Mouse (Mus musculus): ENCODE measurements around the gene Trappc12. TPM values are rescaled to one million over a fixed set of nuclear protein-coding genes. Genes with fewer than 3 reads are reported as not detected.
A peak's percentile ranks its signal among the peaks of the same experiment; 100 is the strongest.

The Trappc12 gene
- 37.8 and 42.9 TPM in 2 replicates for polyA plus RNA-seq (2015; fragmentation: Nextera tagmentation; extraction: Ambion mirVana)

GRCm38 (mm10) chr12:28750021-28750633, at the start of gene Trappc12:
TSS of gene Trappc12 (minus strand) at chr12:28750472.
- Histone ChIP-seq H3K4me1 (peaks cover 34% of the 10 kb centered on the region), H3K27me3 (no peaks in the 10 kb centered on the region), H3K36me3 (ENCODE audit: poor library complexity, severe bottlenecking) (peaks cover 24% of the 10 kb centered on the region), H3K4me2 (peak within 1 kb of the TSS; percentile 98), H3K4me3 (peak within 1 kb of the TSS; percentile 89), H3K9me3 (replicated peaks) (no peaks in the 10 kb centered on the region), H3K9ac (peak within 1 kb of the TSS; percentile 84), H3K27ac (peak within 1 kb of the TSS; percentile 37; the same call in 1 of the 2 replicates)
- peak; percentile 93 for ATAC-seq
- WGBS: under 1% methylated on average over 41 of the region's 41 CpGs

- ATAC-seq: peak; percentile 76
- H3K9ac ChIP-seq: peak overlapping the region; percentile 10; the same call in 1 of the 2 replicates
- WGBS: 14% methylated on average over 11 of the region's 11 CpGs
- H3K4me2 ChIP-seq: no peak overlapping the region
- H3K27me3 ChIP-seq: no peaks in the 10 kb centered on the region
- H3K9me3 ChIP-seq (replicated peaks): peaks cover 9% of the 10 kb centered on the region
- H3K4me3 ChIP-seq: no peak overlapping the region
- H3K27ac ChIP-seq: peak overlapping the region; percentile 65
- no peaks in the 10 kb centered on the region for H3K36me3 ChIP-seq (ENCODE audit: poor library complexity, severe bottlenecking)
- peaks cover 59% of the 10 kb centered on the region for H3K4me1 ChIP-seq
These were observed 49.6 kb upstream of the Trappc12 start for GRCm38 (mm10) chr12:28799798-28800411.

GRCm38 (mm10) chr12:28796881-28797420, 46.7 kb upstream of the Trappc12 start:
- Histone ChIP-seq H3K36me3 (ENCODE audit: poor library complexity, severe bottlenecking) (no peaks in the 10 kb centered on the region), H3K9ac (no peak overlapping the region), H3K27me3 (no peaks in the 10 kb centered on the region), H3K9me3 (replicated peaks) (peaks cover 9% of the 10 kb centered on the region), H3K4me1 (peaks cover 42% of the 10 kb centered on the region), H3K4me2 (no peak overlapping the region), H3K4me3 (no peak overlapping the region), H3K27ac (peak overlapping the region; percentile 40; the same call in 1 of the 2 replicates)
- ATAC-seq: no peak

GRCm38 (mm10) chr12:28795041-28795440, 44.8 kb upstream of the Trappc12 start:
- H3K4me3 ChIP-seq: no peak overlapping the region
- WGBS: 86% methylated on average over 3 of the region's 3 CpGs
- H3K9me3 ChIP-seq (replicated peaks): peaks cover 9% of the 10 kb centered on the region
- H3K4me2 ChIP-seq: no peak overlapping the region
- H3K9ac ChIP-seq: no peak overlapping the region
- no peaks in the 10 kb centered on the region for H3K27me3 ChIP-seq
- H3K27ac ChIP-seq: no peak overlapping the region
- H3K4me1 ChIP-seq: peaks cover 29% of the 10 kb centered on the region
- no peaks in the 10 kb centered on the region for H3K36me3 ChIP-seq (ENCODE audit: poor library complexity, severe bottlenecking)
- ATAC-seq: no peak

GRCm38 (mm10) chr12:28793715-28794114, 43.4 kb upstream of the Trappc12 start:
- 60% methylated on average over 2 of the region's 2 CpGs for WGBS
- Histone ChIP-seq H3K27me3 (no peaks in the 10 kb centered on the region), H3K9ac (no peak overlapping the region), H3K27ac (no peak overlapping the region), H3K4me2 (no peak overlapping the region), H3K9me3 (replicated peaks) (peaks cover 9% of the 10 kb centered on the region), H3K4me1 (peaks cover 22% of the 10 kb centered on the region), H3K36me3 (ENCODE audit: poor library complexity, severe bottlenecking) (no peaks in the 10 kb centered on the region), H3K4me3 (no peak overlapping the region)
- ATAC-seq: no peak

GRCm38 (mm10) chr12:28792613-28793012, 42.3 kb upstream of the Trappc12 start:
- no peak for ATAC-seq

GRCm38 (mm10) chr12:28786310-28786709, 36.0 kb upstream of the Trappc12 start:
- no peak overlapping the region for H3K27ac ChIP-seq
- no peak overlapping the region for H3K9ac ChIP-seq
- H3K9me3 ChIP-seq (replicated peaks): no peaks in the 10 kb centered on the region
- ATAC-seq: no peak
- H3K4me1 ChIP-seq: peaks cover 28% of the 10 kb centered on the region
- no peaks in the 10 kb centered on the region for H3K27me3 ChIP-seq
- H3K36me3 ChIP-seq (ENCODE audit: poor library complexity, severe bottlenecking): no peaks in the 10 kb centered on the region
- no peak overlapping the region for H3K4me3 ChIP-seq
- no peak overlapping the region for H3K4me2 ChIP-seq
- WGBS: 92% methylated on average over 6 of the region's 6 CpGs

More at GRCm38 (mm10) chr12:28792613-28793012, 42.3 kb upstream of the Trappc12 start:
- Histone ChIP-seq H3K4me3 (no peak overlapping the region), H3K9me3 (replicated peaks) (no peaks in the 10 kb centered on the region), H3K4me1 (peaks cover 22% of the 10 kb centered on the region), H3K27me3 (no peaks in the 10 kb centered on the region), H3K4me2 (no peak overlapping the region), H3K9ac (no peak overlapping the region), H3K36me3 (ENCODE audit: poor library complexity, severe bottlenecking) (no peaks in the 10 kb centered on the region), H3K27ac (no peak overlapping the region)
- 60% methylated on average over 3 of the region's 3 CpGs for WGBS

GRCm38 (mm10) chr12:28785299-28785698, 35.0 kb upstream of the Trappc12 start:
- ATAC-seq: no peak
- no peak overlapping the region for H3K27ac ChIP-seq
- no peak overlapping the region for H3K4me2 ChIP-seq
- H3K9ac ChIP-seq: no peak overlapping the region
- H3K4me3 ChIP-seq: no peak overlapping the region
- H3K27me3 ChIP-seq: no peaks in the 10 kb centered on the region
- no peaks in the 10 kb centered on the region for H3K9me3 ChIP-seq (replicated peaks)
- no peaks in the 10 kb centered on the region for H3K36me3 ChIP-seq (ENCODE audit: poor library complexity, severe bottlenecking)
- 6% methylated on average over 1 of the region's 1 CpGs for WGBS
- peaks cover 23% of the 10 kb centered on the region for H3K4me1 ChIP-seq

GRCm38 (mm10) chr12:28784864-28785263, 34.6 kb upstream of the Trappc12 start:
- WGBS: 15% methylated on average over 8 of the region's 8 CpGs
- H3K27ac ChIP-seq: no peak overlapping the region
- no peaks in the 10 kb centered on the region for H3K9me3 ChIP-seq (replicated peaks)
- H3K4me2 ChIP-seq: no peak overlapping the region
- no peak overlapping the region for H3K9ac ChIP-seq
- peaks cover 20% of the 10 kb centered on the region for H3K4me1 ChIP-seq
- H3K4me3 ChIP-seq: no peak overlapping the region
- no peak for ATAC-seq
- no peaks in the 10 kb centered on the region for H3K36me3 ChIP-seq (ENCODE audit: poor library complexity, severe bottlenecking)
- H3K27me3 ChIP-seq: no peaks in the 10 kb centered on the region

GRCm38 (mm10) chr12:28784355-28784754, 34.1 kb upstream of the Trappc12 start:
- ATAC-seq: no peak; the same call in 1 of the 2 replicates
- no peaks in the 10 kb centered on the region for H3K9me3 ChIP-seq (replicated peaks)
- no peaks in the 10 kb centered on the region for H3K36me3 ChIP-seq (ENCODE audit: poor library complexity, severe bottlenecking)
- H3K27me3 ChIP-seq: no peaks in the 10 kb centered on the region
- WGBS: 36% methylated on average over 4 of the region's 4 CpGs
- no peak overlapping the region for H3K4me2 ChIP-seq
- H3K4me1 ChIP-seq: peaks cover 18% of the 10 kb centered on the region
- H3K4me3 ChIP-seq: no peak overlapping the region
- no peak overlapping the region for H3K9ac ChIP-seq
- no peak overlapping the region for H3K27ac ChIP-seq

GRCm38 (mm10) chr12:28782637-28783036, 32.4 kb upstream of the Trappc12 start:
- no peak overlapping the region for H3K4me3 ChIP-seq
- ATAC-seq: no peak
- no peak overlapping the region for H3K27ac ChIP-seq
- no peaks in the 10 kb centered on the region for H3K36me3 ChIP-seq (ENCODE audit: poor library complexity, severe bottlenecking)
- WGBS: 96% methylated on average over 3 of the region's 3 CpGs
- no peak overlapping the region for H3K4me2 ChIP-seq
- no peaks in the 10 kb centered on the region for H3K9me3 ChIP-seq (replicated peaks)
- H3K4me1 ChIP-seq: peaks cover 18% of the 10 kb centered on the region
- H3K27me3 ChIP-seq: no peaks in the 10 kb centered on the region
- no peak overlapping the region for H3K9ac ChIP-seq

GRCm38 (mm10) chr12:28780180-28780579, 29.9 kb upstream of the Trappc12 start:
- ATAC-seq: no peak

More at GRCm38 (mm10) chr12:28780180-28780579, 29.9 kb upstream of the Trappc12 start:
- WGBS: 87% methylated on average over 7 of the region's 7 CpGs
- no peaks in the 10 kb centered on the region for H3K36me3 ChIP-seq (ENCODE audit: poor library complexity, severe bottlenecking)
- H3K4me2 ChIP-seq: no peak overlapping the region
- no peak overlapping the region for H3K9ac ChIP-seq
- no peaks in the 10 kb centered on the region for H3K9me3 ChIP-seq (replicated peaks)
- H3K4me3 ChIP-seq: no peak overlapping the region
- no peaks in the 10 kb centered on the region for H3K27me3 ChIP-seq
- no peak overlapping the region for H3K27ac ChIP-seq
- peaks cover 19% of the 10 kb centered on the region for H3K4me1 ChIP-seq

All from forebrain, embryonic 13.5 days (tissue).